Mouse (Mus musculus) layer of hippocampus, postnatal 10 days (tissue): ENCODE measurements around the gene Kctd7. TPM values are rescaled to one million over a fixed set of nuclear protein-coding genes. Genes with fewer than 3 reads are reported as not detected.
A peak's percentile ranks its signal among the peaks of the same experiment; 100 is the strongest.

Source experiments
- DNase-seq, 2 experiments: peaks; one replicate each; pipeline ENCODE4 v3.0.0; 2021; ENCODE audit warnings: low spot score in 2 of 2
- total RNA-seq, 2 experiments: library from RNA; stranded (reverse); gene quantifications; 2 replicates each; pipeline ENCODE4 v1.2.3; 2021

Kctd7 gene
- total RNA-seq, 2 experiments from 2014 or later = 13.1 to 14.0 TPM

- DNase-seq = peak; percentile 12 to 31
Measured at GRCm38 (mm10) chr5:130187383-130187782, 42.7 kb downstream of the Kctd7 start.

GRCm38 (mm10) chr5:130190909-130191308 is 46.2 kb downstream of the Kctd7 start:
- no peak for DNase-seq

GRCm38 (mm10) chr5:130191865-130192264 is 47.2 kb downstream of the Kctd7 start:
- DNase-seq = no peak

- no peak for DNase-seq
Measured at GRCm38 (mm10) chr5:130192356-130192944, 47.8 kb downstream of the Kctd7 start.

GRCm38 (mm10) chr5:130193760-130194159 is 49.1 kb downstream of the Kctd7 start:
- DNase-seq = no peak

GRCm38 (mm10) chr5:130196307-130196706 is 51.6 kb downstream of the Kctd7 start:
- DNase-seq = no peak

GRCm38 (mm10) chr5:130197454-130197853 is 52.8 kb downstream of the Kctd7 start:
- DNase-seq = no peak

- no peak for DNase-seq
Measured at GRCm38 (mm10) chr5:130197981-130198380, 53.3 kb downstream of the Kctd7 start.

- DNase-seq = no peak
Measured at GRCm38 (mm10) chr5:130200233-130201029, 55.8 kb downstream of the Kctd7 start.

- no peak for DNase-seq
Measured at GRCm38 (mm10) chr5:130203948-130204347, 59.3 kb downstream of the Kctd7 start.

- no peak for DNase-seq
Measured at GRCm38 (mm10) chr5:130204560-130204959, 59.9 kb downstream of the Kctd7 start.

Other genes starting within 250 kb of the Kctd7 start
- gene Zbed5, start 249.1 kb upstream of the Kctd7 start, total RNA-seq = 1 to 10 TPM; 4.7 to 5.6 TPM
- gene Phkg1, start 246.3 kb upstream of the Kctd7 start, total RNA-seq = 10 to 100 TPM; 12.6 to 15.9 TPM
- 1 to 10 TPM; 2.2 to 2.7 TPM for gene Nupr1l, start 236.3 kb upstream of the Kctd7 start, total RNA-seq
- gene Vkorc1l1, start 202.9 kb upstream of the Kctd7 start, total RNA-seq = 10 to 100 TPM; 46.7 to 49.4 TPM
- 10 to 100 TPM; 15.6 to 15.9 TPM for gene Gusb, start 141.8 kb upstream of the Kctd7 start, total RNA-seq
- 10 to 100 TPM; 22.0 to 23.5 TPM for gene Asl, start 115.6 kb upstream of the Kctd7 start, total RNA-seq
- gene Crcp, start 115.6 kb upstream of the Kctd7 start, total RNA-seq = 10 to 100 TPM; 34.4 to 34.7 TPM
- 10 to 100 TPM; 41.1 to 41.8 TPM for gene Tpst1, start 71.5 kb upstream of the Kctd7 start, total RNA-seq
- 10 to 100 TPM; 31.8 to 38.1 TPM for gene Rabgef1, start 26.9 kb downstream of the Kctd7 start, total RNA-seq
- gene Tmem248, start 72.2 kb downstream of the Kctd7 start, total RNA-seq = 10 to 100 TPM; 36.1 to 37.0 TPM
- gene Sbds, start 110.7 kb downstream of the Kctd7 start, total RNA-seq = 10 to 100 TPM; 50.5 to 53.1 TPM
- 10 to 100 TPM; 16.9 to 18.4 TPM for gene Tyw1, start 110.8 kb downstream of the Kctd7 start, total RNA-seq
- gene Caln1, start 224.6 kb downstream of the Kctd7 start, total RNA-seq = 100 to 1,000 TPM; 141 to 152 TPM
- gene A330070K13Rik, start 239.8 kb downstream of the Kctd7 start, total RNA-seq = 1 to 10 TPM; 1.0 to 2.1 TPM